Mouse (Mus musculus): ENCODE data around the gene Atg4a. TPM values are rescaled to one million over a fixed set of nuclear protein-coding genes. Genes with fewer than 3 reads are reported as not detected.
A peak's percentile ranks its signal among the peaks of the same experiment; 100 is the strongest.

Atg4a gene
- 14.3 and 15.8 TPM in 2 replicates for polyA plus RNA-seq (2012; ENCODE audit: insufficient read depth, insufficient read length, missing spikeins)

DNA sequence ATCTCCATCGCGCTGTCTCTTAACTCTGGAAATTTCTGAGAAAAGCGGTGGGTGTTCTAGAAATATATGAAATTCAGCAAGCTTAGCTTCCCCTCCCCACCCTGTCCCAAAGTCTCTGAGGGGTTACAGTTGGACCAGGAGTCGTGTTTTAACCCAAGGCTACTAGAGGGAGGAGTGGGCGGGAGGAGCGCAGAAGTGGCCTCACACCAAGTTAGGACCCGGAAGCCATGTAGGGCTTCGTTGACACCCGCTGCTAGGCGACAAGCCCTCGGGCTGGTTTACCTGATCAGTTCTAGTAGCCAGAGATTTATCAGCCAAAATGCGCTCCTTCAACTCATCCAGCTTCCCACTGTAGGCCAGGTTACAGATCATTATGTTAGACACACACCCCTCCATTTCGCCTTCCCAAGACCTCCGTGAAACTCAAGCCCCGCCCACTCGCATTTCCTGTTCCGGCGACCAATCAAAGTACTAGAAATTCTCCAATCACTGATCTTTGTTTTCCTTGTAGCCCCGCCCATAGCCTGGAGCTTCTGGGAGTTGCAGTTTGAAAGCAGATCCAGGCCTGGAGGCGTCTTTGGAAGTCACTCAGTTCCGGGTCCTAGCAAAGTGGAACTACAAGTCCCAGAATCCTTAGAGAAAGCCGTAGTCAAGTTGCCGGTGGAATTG is at the start of gene Atg4a, which contains the start of gene Psmd10:
Gene Atg4a, plus strand, starts transcription at position 636 of the 669 bp plus-strand sequence.
Gene Psmd10, minus strand, starts transcription at position 457 of the 669 bp plus-strand sequence.
- Histone ChIP-seq H3K27ac (replicated peaks; ENCODE audit: low read depth, low read length) (peak within 1 kb of the TSS; percentile 87), H3K4me1 (ENCODE audit: control insufficient read depth, insufficient read depth, insufficient read length, low read length) (no peaks in the 10 kb centered on the region), H3K4me3 (ENCODE audit: insufficient read depth, low read depth, low read length) (peak within 1 kb of the TSS; percentile 96)

DNA sequence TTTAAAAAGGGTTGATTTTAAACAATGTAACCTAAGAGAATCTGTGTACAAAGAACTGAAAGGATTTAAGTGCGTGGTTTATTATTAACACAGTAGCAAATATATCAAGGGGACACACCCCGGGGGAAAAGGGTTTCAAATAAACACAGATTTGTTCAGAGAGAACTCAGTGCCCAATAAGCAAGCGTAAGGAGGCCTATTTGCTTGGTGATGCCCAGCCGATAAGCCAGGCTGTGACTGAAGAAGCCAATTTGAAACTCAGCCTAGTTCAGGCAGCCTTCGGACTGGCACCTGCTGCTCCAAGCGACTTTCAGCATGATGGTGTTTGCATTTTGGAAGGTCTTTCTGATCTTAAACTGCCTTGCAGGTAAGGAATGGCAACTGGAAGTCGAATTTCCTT is 49.3 kb upstream of the Atg4a start, which contains the start of gene Vsig1:
Gene Vsig1, plus strand, starts transcription at position 249 of the 400 bp plus-strand sequence.
- H3K4me3 ChIP-seq (ENCODE audit: insufficient read depth, low read depth, low read length) = no peak within 1 kb of the TSS
- H3K4me1 ChIP-seq (ENCODE audit: control insufficient read depth, insufficient read depth, insufficient read length, low read length) = no peaks in the 10 kb centered on the region

DNA sequence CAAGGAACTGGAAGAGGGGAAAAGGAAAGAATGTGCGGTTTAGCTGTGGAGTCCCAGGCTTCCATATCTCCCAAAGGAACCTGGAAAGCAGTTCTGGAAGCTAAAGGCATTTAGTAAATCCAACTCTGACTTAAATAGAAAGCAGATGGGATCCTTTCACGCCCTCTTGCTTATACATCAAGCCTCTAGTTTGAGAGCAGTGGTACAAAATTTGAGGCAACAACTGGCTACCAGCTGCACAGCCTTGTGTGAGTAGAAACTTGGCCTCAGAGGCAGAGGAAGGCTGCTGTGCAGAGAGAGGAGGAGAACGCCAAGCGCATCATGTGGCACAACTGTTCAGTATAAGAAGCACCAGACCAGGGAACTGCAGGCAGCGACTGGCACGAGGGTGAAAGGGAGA is 35.4 kb upstream of the Atg4a start:
- Histone ChIP-seq H3K4me3 (ENCODE audit: insufficient read depth, low read depth, low read length) (no peak overlapping the region), H3K27ac (replicated peaks; ENCODE audit: low read depth, low read length) (0 out of 2 replicates have a peak overlapping the region, but pooled peaks have one; percentile 23), H3K4me1 (ENCODE audit: control insufficient read depth, insufficient read depth, insufficient read length, low read length) (no peaks in the 10 kb centered on the region)

More for the DNA sequence above, 49.3 kb upstream of the Atg4a start, which contains the start of gene Vsig1:
- H3K27ac ChIP-seq (replicated peaks; ENCODE audit: low read depth, low read length) = no peak within 1 kb of the TSS

- Histone ChIP-seq H3K4me1 (ENCODE audit: control insufficient read depth, insufficient read depth, insufficient read length, low read length) (no peaks in the 10 kb centered on the region), H3K27ac (replicated peaks; ENCODE audit: low read depth, low read length) (no peak overlapping the region), H3K4me3 (ENCODE audit: insufficient read depth, low read depth, low read length) (no peak overlapping the region)
Observed at GRCm38 (mm10) chrX:140932066-140932465, 24.6 kb upstream of the Atg4a start.

GRCm38 (mm10) chrX:140933263-140933662 is 23.4 kb upstream of the Atg4a start:
- Histone ChIP-seq H3K4me3 (ENCODE audit: insufficient read depth, low read depth, low read length) (no peak overlapping the region), H3K27ac (replicated peaks; ENCODE audit: low read depth, low read length) (no peak overlapping the region)

DNA sequence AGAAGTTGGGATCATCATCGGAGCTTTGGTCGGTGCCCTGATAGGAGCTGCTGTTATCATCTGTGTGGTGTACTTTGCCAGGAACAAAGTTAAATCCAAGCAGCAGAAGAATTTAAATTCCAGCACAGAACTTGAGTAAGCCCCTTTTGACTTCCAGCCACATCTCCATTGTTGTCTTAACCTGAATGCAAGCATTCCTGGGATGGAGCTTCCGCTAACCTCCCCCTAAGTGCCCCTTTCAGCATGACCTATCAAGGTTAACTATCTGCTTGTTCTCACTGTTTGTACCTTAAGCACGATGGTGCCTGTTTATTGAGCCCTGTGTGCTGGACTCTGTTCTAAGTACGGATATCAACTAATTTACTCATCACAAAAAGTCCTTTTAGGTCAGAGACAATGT is 20.4 kb upstream of the Atg4a start:
- H3K27ac ChIP-seq (replicated peaks; ENCODE audit: low read depth, low read length) = no peak overlapping the region
- H3K4me3 ChIP-seq (ENCODE audit: insufficient read depth, low read depth, low read length) = no peak overlapping the region

More at GRCm38 (mm10) chrX:140933263-140933662, 23.4 kb upstream of the Atg4a start:
- H3K4me1 ChIP-seq (ENCODE audit: control insufficient read depth, insufficient read depth, insufficient read length, low read length) = no peaks in the 10 kb centered on the region

GRCm38 (mm10) chrX:140953618-140954017 is 3.1 kb upstream of the Atg4a start:
- Histone ChIP-seq H3K4me3 (ENCODE audit: insufficient read depth, low read depth, low read length) (no peak overlapping the region), H3K4me1 (ENCODE audit: control insufficient read depth, insufficient read depth, insufficient read length, low read length) (no peaks in the 10 kb centered on the region), H3K27ac (replicated peaks; ENCODE audit: low read depth, low read length) (no peak overlapping the region)

More for the DNA sequence above, 20.4 kb upstream of the Atg4a start:
- no peaks in the 10 kb centered on the region for H3K4me1 ChIP-seq (ENCODE audit: control insufficient read depth, insufficient read depth, insufficient read length, low read length)

DNA sequence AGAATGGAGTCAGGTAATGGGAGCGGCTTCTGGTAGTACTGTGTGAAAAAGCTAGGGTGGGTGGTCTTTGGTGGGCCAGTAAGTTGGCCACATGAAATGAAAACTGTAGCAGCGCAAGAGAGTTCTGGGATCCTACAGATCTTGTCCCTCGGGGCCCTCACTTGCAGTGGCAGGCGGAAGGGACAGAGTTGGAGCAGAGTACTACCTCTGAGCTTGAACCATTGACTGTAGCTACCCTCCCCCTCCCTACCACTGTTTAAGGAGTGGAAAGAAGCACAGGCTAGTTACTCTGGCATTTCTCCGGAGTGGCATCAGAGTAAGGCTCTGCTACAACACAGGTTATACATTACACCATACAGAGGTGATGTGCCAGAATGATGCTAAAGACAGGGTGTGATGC is 252 bp downstream of the Atg4a start:
- Histone ChIP-seq H3K4me3 (ENCODE audit: insufficient read depth, low read depth, low read length) (peak overlapping the region; percentile 82), H3K4me1 (ENCODE audit: control insufficient read depth, insufficient read depth, insufficient read length, low read length) (no peaks in the 10 kb centered on the region), H3K27ac (replicated peaks; ENCODE audit: low read depth, low read length) (0 out of 2 replicates have a peak overlapping the region, but pooled peaks have one; percentile 42)

DNA sequence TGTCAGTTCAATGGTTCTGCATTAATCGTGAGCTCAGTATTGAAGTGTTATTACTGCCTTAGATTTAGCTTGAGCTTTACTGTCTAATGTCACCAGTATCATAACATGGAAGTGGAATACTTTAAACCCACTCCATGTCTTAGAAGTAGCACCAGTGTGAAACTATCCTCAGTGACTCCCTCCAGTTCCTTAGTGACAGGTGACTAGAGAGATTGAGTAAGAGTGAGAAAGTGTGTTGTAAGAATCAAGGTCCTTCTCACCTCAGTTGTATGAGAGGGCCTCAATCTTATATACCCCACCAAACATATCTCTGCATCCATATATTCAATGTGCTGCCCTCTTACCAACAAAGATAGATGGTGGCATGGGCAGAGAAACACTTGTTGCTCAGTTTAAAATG is 22.2 kb downstream of the Atg4a start:
- no peak overlapping the region for H3K4me3 ChIP-seq (ENCODE audit: insufficient read depth, low read depth, low read length)
- H3K4me1 ChIP-seq (ENCODE audit: control insufficient read depth, insufficient read depth, insufficient read length, low read length) = peaks cover 19% of the 10 kb centered on the region
- peak overlapping the region; percentile 38 for H3K27ac ChIP-seq (replicated peaks; ENCODE audit: low read depth, low read length)

DNA sequence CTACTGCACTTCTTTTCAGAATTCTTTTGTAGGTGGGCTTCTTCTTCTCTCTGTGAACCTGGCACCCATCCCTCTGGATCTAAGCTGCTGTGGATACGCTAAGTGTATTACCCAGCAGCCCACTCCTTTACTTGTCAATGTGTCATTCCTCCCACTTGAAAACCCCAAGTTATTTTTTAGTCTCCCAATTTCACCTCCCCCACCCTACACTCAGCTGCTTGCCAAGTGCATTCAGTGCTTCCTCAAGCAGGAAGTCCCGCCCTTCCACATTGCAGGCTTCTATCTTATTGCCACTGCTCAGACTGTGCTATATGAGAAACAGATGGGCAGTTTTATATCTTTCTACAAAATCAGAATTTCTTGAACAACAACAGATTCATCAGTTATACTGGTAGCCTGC is 22.8 kb downstream of the Atg4a start:
- Histone ChIP-seq H3K27ac (replicated peaks; ENCODE audit: low read depth, low read length) (peak overlapping the region; percentile 38), H3K4me3 (ENCODE audit: insufficient read depth, low read depth, low read length) (no peak overlapping the region), H3K4me1 (ENCODE audit: control insufficient read depth, insufficient read depth, insufficient read length, low read length) (peaks cover 19% of the 10 kb centered on the region)

GRCm38 (mm10) chrX:140980163-140980562 is 23.5 kb downstream of the Atg4a start:
- no peak overlapping the region for H3K4me3 ChIP-seq (ENCODE audit: insufficient read depth, low read depth, low read length)
- peaks cover 22% of the 10 kb centered on the region for H3K4me1 ChIP-seq (ENCODE audit: control insufficient read depth, insufficient read depth, insufficient read length, low read length)
- H3K27ac ChIP-seq (replicated peaks; ENCODE audit: low read depth, low read length) = peak overlapping the region; percentile 43; the same call in 1 of the 2 replicates

- no peak overlapping the region for H3K4me3 ChIP-seq (ENCODE audit: insufficient read depth, low read depth, low read length)
- peak overlapping the region; percentile 58 for H3K27ac ChIP-seq (replicated peaks; ENCODE audit: low read depth, low read length)
Observed at GRCm38 (mm10) chrX:140983206-140983960, 26.7 kb downstream of the Atg4a start.

GRCm38 (mm10) chrX:140984795-140985194 is 28.1 kb downstream of the Atg4a start:
- H3K4me1 ChIP-seq (ENCODE audit: control insufficient read depth, insufficient read depth, insufficient read length, low read length) = peaks cover 22% of the 10 kb centered on the region
- H3K27ac ChIP-seq (replicated peaks; ENCODE audit: low read depth, low read length) = peak overlapping the region; percentile 17
- no peak overlapping the region for H3K4me3 ChIP-seq (ENCODE audit: insufficient read depth, low read depth, low read length)

More at GRCm38 (mm10) chrX:140983206-140983960, 26.7 kb downstream of the Atg4a start:
- peaks cover 22% of the 10 kb centered on the region for H3K4me1 ChIP-seq (ENCODE audit: control insufficient read depth, insufficient read depth, insufficient read length, low read length)

DNA sequence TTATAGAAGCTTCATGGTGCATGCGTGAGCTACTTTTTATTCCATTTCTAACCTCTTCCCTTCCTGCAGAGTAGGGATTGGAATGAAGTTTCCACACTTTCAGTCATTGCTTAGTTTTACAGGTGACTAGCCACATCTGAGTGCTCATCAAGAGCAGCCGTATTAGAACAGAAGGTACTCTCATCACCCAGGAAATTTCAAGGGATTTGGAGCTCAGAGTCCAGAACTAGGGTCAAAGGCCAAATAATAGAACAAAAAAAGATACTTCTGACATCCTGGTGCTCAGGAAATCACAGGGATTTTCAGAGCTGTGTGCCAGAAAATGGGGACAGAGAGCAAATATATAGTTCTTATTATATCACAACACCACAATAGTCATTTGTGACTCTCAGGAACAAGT is 28.5 kb downstream of the Atg4a start:
- Histone ChIP-seq H3K4me3 (ENCODE audit: insufficient read depth, low read depth, low read length) (no peak overlapping the region), H3K27ac (replicated peaks; ENCODE audit: low read depth, low read length) (no peak overlapping the region), H3K4me1 (ENCODE audit: control insufficient read depth, insufficient read depth, insufficient read length, low read length) (peaks cover 20% of the 10 kb centered on the region)

- H3K4me3 ChIP-seq (ENCODE audit: insufficient read depth, low read depth, low read length) = no peak overlapping the region
- H3K4me1 ChIP-seq (ENCODE audit: control insufficient read depth, insufficient read depth, insufficient read length, low read length) = no peaks in the 10 kb centered on the region
- H3K27ac ChIP-seq (replicated peaks; ENCODE audit: low read depth, low read length) = no peak overlapping the region
Observed at GRCm38 (mm10) chrX:140996909-140997516, 40.3 kb downstream of the Atg4a start.

Measured in brown adipose tissue, adult 24 weeks (tissue).